Mouse (Mus musculus) ES-E14 (cell line): ENCODE measurements around the gene Psma3. TPM values are rescaled to one million over a fixed set of nuclear protein-coding genes. Genes with fewer than 3 reads are reported as not detected.

ENCODE experiments used
- DNase-seq: peaks from one replicate; pipeline ENCODE4 v3.0.0-alpha.2; 2013; ENCODE audit warnings: low read depth, low spot score
- H3K27ac ChIP-seq: 2 replicates; pipeline ENCODE4 v1.5.1; 2012; ENCODE audit warnings: low read depth, mild to moderate bottlenecking, low read length, moderate library complexity, mixed read lengths; ENCODE audit not compliant: poor library complexity, insufficient read depth, severe bottlenecking
- H3K36me3 ChIP-seq: 2 replicates; pipeline ENCODE4 v1.6.1; 2012; ENCODE audit warnings: mild to moderate bottlenecking, low read length, moderate library complexity, mixed read lengths; ENCODE audit not compliant: control insufficient read depth, poor library complexity, insufficient read depth, severe bottlenecking
- H3K4me1 ChIP-seq, 2 experiments: fragments of 150-350 bp in 1 of 2; sonication (generic) in 1 of 2; 2 replicates each; pipeline ENCODE4 v1.6.1; 2012; ENCODE audit warnings: low read length in 2 of 2, mild to moderate bottlenecking in 1 of 2, mixed read lengths in 1 of 2; ENCODE audit not compliant: control insufficient read depth in 2 of 2, insufficient read depth in 2 of 2, poor library complexity in 1 of 2
- H3K4me3 ChIP-seq, 2 experiments: fragments of 150-350 bp in 1 of 2; sonication (generic) in 1 of 2; 2 replicates each; pipeline ENCODE4 v1.5.1; 2012; ENCODE audit warnings: low read length in 2 of 2, low read depth in 1 of 2, mild to moderate bottlenecking in 1 of 2, mixed read lengths in 1 of 2; ENCODE audit not compliant: insufficient read depth in 1 of 2, poor library complexity in 1 of 2, severe bottlenecking in 1 of 2
- H3K9ac ChIP-seq: 2 replicates; pipeline ENCODE4 v1.6.1; 2012; ENCODE audit warnings: low read depth, mild to moderate bottlenecking, low read length, mixed read lengths; ENCODE audit not compliant: poor library complexity, insufficient read depth, severe bottlenecking
- H3K9me3 ChIP-seq: fragments of 150-350 bp; sonication (generic); 2 replicates; pipeline ENCODE4 v1.6.1; 2012; ENCODE audit warnings: low read depth, mild to moderate bottlenecking, low read length; ENCODE audit not compliant: control insufficient read depth, insufficient read depth
- CHD2 ChIP-seq: IDR thresholded peaks from 2 replicates; pipeline ENCODE4 v1.6.1; 2014; ENCODE audit warnings: mild to moderate bottlenecking, low read depth, low read length, inconsistent platforms
- HCFC1 ChIP-seq: IDR thresholded peaks from 2 replicates; pipeline ENCODE4 v1.6.1; 2012; ENCODE audit warnings: low read length, inconsistent platforms, borderline replicate concordance; ENCODE audit not compliant: insufficient read depth
- MAFK ChIP-seq: IDR thresholded peaks from 2 replicates; pipeline ENCODE4 v1.6.1; 2014; ENCODE audit warnings: mild to moderate bottlenecking, low read depth, low read length, inconsistent platforms; ENCODE audit not compliant: insufficient read depth
- ZC3H11A ChIP-seq: IDR thresholded peaks from 2 replicates; pipeline ENCODE4 v1.6.1; 2012; ENCODE audit warnings: low read depth, mild to moderate bottlenecking, inconsistent platforms, low read length, borderline replicate concordance
- ZNF384 ChIP-seq: IDR thresholded peaks from 2 replicates; pipeline ENCODE4 v1.6.1; 2012; ENCODE audit warnings: low read depth, low read length, inconsistent platforms
- in situ Hi-C, 2 experiments: fragments of 600-800 bp; cut with MboI; formaldehyde crosslinking; loops; one replicate each; pipeline ENCODE4 v1.15.1; 2025; ENCODE audit warnings: low sequenced_read_pairs in 2 of 2, inconsistent platforms in 1 of 2; ENCODE audit not compliant: unreplicated experiment in 2 of 2
- total RNA-seq: library from RNA; depleted of rRNA; stranded (reverse); fragments of 300-350 nt; gene quantifications from 2 replicates; pipeline ENCODE4 v1.2.3, GENCODE M21; 2012

The Psma3 gene
- total RNA-seq, 1 experiment = 306 TPM

DNA sequence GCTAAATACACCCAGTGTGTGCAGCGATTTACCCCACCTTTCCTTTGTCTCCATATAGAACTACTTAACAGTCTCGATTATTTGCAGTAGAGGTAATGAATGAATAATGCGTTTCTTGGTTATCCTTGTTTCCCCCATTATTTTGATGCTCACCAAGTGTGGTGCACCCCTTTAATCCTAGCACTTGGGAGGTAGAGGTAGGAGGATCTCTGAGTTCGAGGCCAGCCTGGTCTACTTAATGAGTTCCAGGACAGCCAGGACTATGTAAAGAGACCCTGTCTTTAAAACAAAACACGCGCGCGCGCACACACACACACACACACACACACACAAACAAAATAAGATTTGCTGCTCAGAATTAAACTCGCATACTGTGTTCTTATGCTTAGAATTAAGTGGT is 985 bp downstream of the Psma3 start:
- no peak for DNase-seq
- peaks cover 0 to 4% of the 10 kb centered on the region in 2 experiments; a peak in 1 of 4 replicates for H3K4me1 ChIP-seq
- TF ChIP-seq ZC3H11A = no peak
- no peak for TF ChIP-seq HCFC1
- TF ChIP-seq MAFK = no peak
- no peak for TF ChIP-seq CHD2
- no peak for TF ChIP-seq ZNF384

DNA sequence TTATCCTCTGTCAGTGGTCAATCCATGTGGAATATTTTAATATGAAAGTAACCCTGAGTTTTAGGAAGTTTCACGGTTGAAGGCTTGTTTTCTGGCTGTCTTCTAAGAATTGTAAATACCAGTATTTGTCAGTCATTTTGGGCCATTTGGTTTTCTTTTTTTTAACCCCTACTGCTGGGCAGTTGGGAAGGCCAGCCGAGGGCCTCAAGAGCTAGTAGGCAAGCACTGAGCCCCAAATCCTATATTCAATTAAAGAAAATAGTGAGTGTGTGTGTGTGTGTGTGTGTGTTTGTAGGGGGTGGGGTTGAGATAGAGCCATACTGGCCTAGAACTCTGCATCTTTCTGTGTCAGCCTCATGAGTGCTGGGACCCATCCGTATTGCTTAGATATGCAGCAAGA is 1.5 kb downstream of the Psma3 start:
- H3K36me3 ChIP-seq = peaks cover 7% of the 10 kb centered on the region
- in situ Hi-C loops = no loop called here
- TF ChIP-seq MAFK = no peak
- no peak for TF ChIP-seq ZC3H11A
- H3K9me3 ChIP-seq = no peaks in the 10 kb centered on the region
- peak overlapping the region; percentile 86 to 100 for H3K4me3 ChIP-seq
- peak overlapping the region; percentile 65; the same call in 1 of the 2 replicates for H3K9ac ChIP-seq
- H3K4me1 ChIP-seq = peaks cover 0 to 4% of the 10 kb centered on the region in 2 experiments; a peak in 1 of 4 replicates
- H3K27ac ChIP-seq = no peak overlapping the region; the same call in 1 of the 2 replicates
- no peak for DNase-seq

More for the DNA sequence above, 985 bp downstream of the Psma3 start:
- in situ Hi-C loops = no loop called here
- Histone ChIP-seq H3K9me3 (no peaks in the 10 kb centered on the region), H3K4me3 (peak overlapping the region; percentile 86 to 100), H3K9ac (peak overlapping the region; percentile 94), H3K27ac (no peak overlapping the region; the same call in 1 of the 2 replicates), H3K36me3 (peaks cover 5% of the 10 kb centered on the region)

DNA sequence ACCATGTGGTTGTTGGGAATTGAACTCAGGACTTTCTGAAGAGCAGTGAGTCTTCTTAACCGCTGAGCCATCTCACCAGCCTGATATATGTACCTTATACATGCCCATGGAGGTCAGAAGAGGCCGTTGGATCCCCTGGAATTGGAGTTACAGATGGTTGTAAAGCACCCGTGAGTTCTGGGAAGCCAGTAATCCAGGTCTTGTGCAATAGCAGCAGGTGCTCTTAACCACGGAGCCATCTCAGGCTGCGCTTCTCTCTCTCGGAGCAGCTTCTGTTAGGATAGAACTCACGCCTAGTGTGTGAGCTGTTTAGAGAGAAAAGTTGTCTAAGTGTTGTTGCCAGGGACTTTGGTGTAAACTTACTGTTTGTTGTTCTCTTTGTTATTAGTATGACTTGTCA is 3.9 kb downstream of the Psma3 start:
- TF ChIP-seq HCFC1 (no peak), ZC3H11A (no peak), ZNF384 (no peak), CHD2 (no peak), MAFK (no peak)
- Histone ChIP-seq H3K9me3 (no peaks in the 10 kb centered on the region), H3K27ac (no peak overlapping the region), H3K36me3 (peaks cover 14% of the 10 kb centered on the region), H3K4me1 (peaks cover 0 to 4% of the 10 kb centered on the region in 2 experiments; a peak in 1 of 4 replicates), H3K9ac (no peak overlapping the region), H3K4me3 (no peak overlapping the region)
- in situ Hi-C loops = no loop called here
- DNase-seq = no peak

DNA sequence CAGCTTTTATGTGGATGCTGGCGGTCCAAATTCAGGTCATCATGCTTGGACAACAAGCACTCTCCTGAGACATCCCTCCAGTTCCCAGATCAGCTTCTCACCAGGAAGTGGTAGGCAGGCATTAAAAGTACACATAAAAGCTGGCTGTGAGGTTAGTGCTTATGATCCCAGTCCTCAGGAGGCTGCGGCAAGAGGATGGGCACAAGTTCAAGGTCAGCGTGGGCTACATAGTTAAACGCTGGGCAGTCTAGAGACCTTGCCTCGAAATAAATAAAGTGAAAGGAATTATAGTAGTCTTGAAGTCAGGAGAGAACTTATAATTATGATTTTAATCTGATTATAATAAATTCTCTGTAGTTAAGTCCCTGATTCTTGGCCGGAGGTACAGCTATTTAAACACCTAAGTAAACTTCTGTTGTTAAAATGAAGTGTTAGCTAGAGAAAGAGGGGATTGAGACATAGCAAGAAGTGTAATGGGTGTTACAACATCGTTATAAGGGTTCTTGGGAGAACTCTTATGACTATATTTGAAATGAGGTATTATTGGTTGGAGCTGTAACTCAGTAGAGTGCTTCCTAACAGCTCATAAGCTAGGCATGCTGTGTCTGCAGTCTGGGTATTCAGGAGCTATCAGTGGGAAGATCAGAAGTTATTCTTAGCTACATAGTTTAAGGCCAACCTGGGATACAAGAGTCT is 10.6 kb downstream of the Psma3 start:
- TF ChIP-seq CHD2 = no peak
- TF ChIP-seq HCFC1 = no peak
- TF ChIP-seq ZNF384 = no peak
- no peak for TF ChIP-seq MAFK
- no peak for TF ChIP-seq ZC3H11A
- H3K36me3 ChIP-seq = peaks cover 34% of the 10 kb centered on the region
- no peak overlapping the region for H3K4me3 ChIP-seq

DNA sequence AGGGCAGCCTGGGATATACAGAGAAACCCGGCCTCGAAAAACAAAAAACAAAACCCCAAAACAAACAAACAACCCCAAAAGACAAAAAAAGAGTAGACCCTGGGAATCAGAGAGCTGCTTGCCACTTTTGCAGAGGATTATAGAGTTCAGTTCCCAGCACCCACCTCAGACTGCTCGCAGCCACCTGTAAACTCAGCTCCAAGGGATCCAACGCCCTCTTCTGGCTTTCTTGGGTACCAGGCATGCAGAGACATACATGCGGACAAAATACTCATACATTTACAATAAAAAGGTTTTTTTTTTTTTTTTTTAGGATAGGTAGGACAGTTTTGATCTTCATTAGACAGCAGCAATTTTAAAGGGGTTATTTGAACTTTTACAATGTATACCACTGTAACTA is 22.8 kb downstream of the Psma3 start:
- in situ Hi-C loops = no loop called here
- peak; percentile 40; the same call in 1 of the 2 replicates for TF ChIP-seq ZNF384
- TF ChIP-seq HCFC1 = no peak
- no peak overlapping the region for H3K9ac ChIP-seq
- H3K9me3 ChIP-seq = no peaks in the 10 kb centered on the region
- peaks cover 10% of the 10 kb centered on the region for H3K36me3 ChIP-seq
- H3K4me3 ChIP-seq = no peak overlapping the region
- no peak for DNase-seq
- no peak overlapping the region for H3K27ac ChIP-seq
- peaks cover 0 to 2% of the 10 kb centered on the region in 2 experiments; a peak in 1 of 4 replicates for H3K4me1 ChIP-seq

More for the DNA sequence above, 10.6 kb downstream of the Psma3 start:
- H3K9me3 ChIP-seq = no peaks in the 10 kb centered on the region
- in situ Hi-C loops = no loop called here
- no peak overlapping the region for H3K27ac ChIP-seq
- H3K4me1 ChIP-seq = no peaks in the 10 kb centered on the region
- H3K9ac ChIP-seq = no peak overlapping the region
- DNase-seq = no peak
